Mouse (Mus musculus) G1E (cell line): ENCODE data around the gene Ankrd23.
"Not testable (repeated sequence)": the region's sequence is repeated elsewhere in the genome, so short reads cannot be mapped to it uniquely, and the experiment has no call there.

Source experiments
- CTCF ChIP-seq: IDR thresholded peaks from 2 replicates; pipeline ENCODE4 v1.5.1; 2012; ENCODE audit warnings: low read depth, low read length, inconsistent platforms, mixed read lengths
- GATA1 ChIP-seq: IDR thresholded peaks from 2 replicates; pipeline ENCODE4 v1.6.1; 2012; ENCODE audit warnings: borderline replicate concordance, low read length, inconsistent platforms, mixed read lengths
- TAL1 ChIP-seq: conservative IDR thresholded peaks from 2 replicates; pipeline ENCODE4 v1.6.1; 2012; ENCODE audit warnings: low read depth, low read length, inconsistent platforms, mixed read lengths

DNA sequence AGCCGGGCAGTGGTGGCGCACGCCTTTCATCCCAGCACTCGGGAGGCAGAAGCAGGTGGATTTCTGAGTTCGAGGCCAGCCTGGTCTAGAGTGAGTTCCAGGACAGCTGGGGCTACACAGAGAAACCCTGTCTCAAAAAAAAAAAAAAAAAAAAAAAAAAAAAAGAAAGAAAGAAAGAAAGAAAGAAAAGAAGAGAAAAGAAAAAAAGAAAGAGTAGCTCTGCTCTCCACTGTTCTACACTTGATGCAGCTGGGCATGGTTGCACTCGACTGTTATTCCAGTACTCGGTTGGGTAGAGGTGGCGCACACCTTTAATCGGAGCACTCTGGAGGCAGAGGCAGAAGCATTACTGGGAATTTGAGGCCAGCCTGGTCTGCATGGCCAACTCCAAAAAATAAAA, at the start of gene Ankrd23:
- TF ChIP-seq CTCF, TAL1, GATA1: not testable (repeated sequence)
